ENCODE assay signal across 16 mouse cellular contexts in genomic region chr11:96277151-96278044, GRCm38 (mm10). TPM values are rescaled to one million over a fixed set of nuclear protein-coding genes. Genes with fewer than 3 reads are reported as not detected.
A peak's percentile ranks its signal among the peaks of the same experiment; 100 is the strongest.
DNase-seq lines count a peak whose midpoint lies in the region; ATAC-seq and TF ChIP-seq lines count a peak whose summit lies in the region.
"Had no signal": no experiment of that assay in that cellular context is flagged by ENCODE, and none has a peak within 500 bp of the region (broad histone marks: within the 10 kb centered on the region; RNA-seq: fewer than 3 reads in every experiment).

No protein-coding gene starts in this region.

- no peak overlapping the region for H3K27ac ChIP-seq in gastrocnemius, adult 2 months
- no peak overlapping the region for H3K27ac ChIP-seq in intestine, embryonic 14.5 days (ENCODE audit: low read depth)
- H3K27ac ChIP-seq in limb, embryonic 15.5 days: no peak overlapping the region
- H3K27ac ChIP-seq in liver, embryonic 11.5 days (ENCODE audit: low read depth, low read length): no peak overlapping the region
- H3K27ac ChIP-seq: embryonic facial prominence, embryonic 15.5 days; forebrain, embryonic 15.5 days; heart, embryonic 15.5 days; midbrain, embryonic 12.5 days had no signal

- no peak for TF ChIP-seq CTCF in gastrocnemius, adult 2 months (IDR thresholded peaks at IDR 0.05)

- no peak for ATAC-seq in intestine, embryonic 14.5 days (replicated peaks; ENCODE audit: low FRiP score, low TSS enrichment, low read depth)
- ATAC-seq in limb, embryonic 15.5 days (ENCODE audit: insufficient number of reproducible peaks, low FRiP score, low TSS enrichment, low read depth): no peak
- ATAC-seq in liver, embryonic 11.5 days (replicated peaks; ENCODE audit: low FRiP score): no peak
- no peak for ATAC-seq in frontal cortex, adult (ENCODE audit: low TSS enrichment)
- ATAC-seq: forebrain, embryonic 15.5 days had no signal

- peaks cover 7% of the 10 kb centered on the region; the same call in 1 of the 2 replicates for H3K4me1 ChIP-seq in intestine, embryonic 14.5 days (replicated peaks; ENCODE audit: control insufficient read depth, insufficient read depth, low read length)
- peaks cover 2% of the 10 kb centered on the region for H3K4me1 ChIP-seq in limb, embryonic 15.5 days
- no peaks in the 10 kb centered on the region for H3K4me1 ChIP-seq in liver, embryonic 11.5 days (replicated peaks; ENCODE audit: control insufficient read depth, insufficient read depth, low read length)

- H3K36me3 ChIP-seq in intestine, embryonic 14.5 days (ENCODE audit: control insufficient read depth, insufficient read depth, low read length): no peaks in the 10 kb centered on the region
- no peaks in the 10 kb centered on the region for H3K36me3 ChIP-seq in limb, embryonic 15.5 days
- no peaks in the 10 kb centered on the region for H3K36me3 ChIP-seq in liver, embryonic 11.5 days (ENCODE audit: control insufficient read depth, insufficient read depth, low read length)
- H3K36me3 ChIP-seq: embryonic facial prominence, embryonic 15.5 days; forebrain, embryonic 15.5 days; heart, embryonic 15.5 days; midbrain, embryonic 12.5 days had no signal

- no peaks in the 10 kb centered on the region for H3K9me3 ChIP-seq in intestine, embryonic 14.5 days (ENCODE audit: control insufficient read depth, low read length)
- H3K9me3 ChIP-seq in limb, embryonic 15.5 days: no peaks in the 10 kb centered on the region
- no peaks in the 10 kb centered on the region for H3K9me3 ChIP-seq in liver, embryonic 11.5 days (ENCODE audit: control insufficient read depth, low read length)
- H3K9me3 ChIP-seq: embryonic facial prominence, embryonic 15.5 days; forebrain, embryonic 15.5 days; heart, embryonic 15.5 days; midbrain, embryonic 12.5 days had no signal

- intact Hi-C loops in gastrocnemius, adult 2 months (cut with DNase I): loop anchor here (1.0 to 2.0 kb wide), 3 partner anchors 259 to 343 kb away; no protein-coding TSS in a partner anchor

- H3K9ac ChIP-seq in intestine, embryonic 14.5 days (ENCODE audit: low read length): 0 out of 2 replicates have a peak overlapping the region, but pooled peaks have one; percentile 20
- H3K9ac ChIP-seq in limb, embryonic 15.5 days: no peak overlapping the region
- no peak overlapping the region for H3K9ac ChIP-seq in liver, embryonic 11.5 days (ENCODE audit: low read depth, low read length)
- H3K9ac ChIP-seq: embryonic facial prominence, embryonic 15.5 days; forebrain, embryonic 15.5 days; heart, embryonic 15.5 days; midbrain, embryonic 12.5 days had no signal

- peaks cover 86% of the 10 kb centered on the region for H3K27me3 ChIP-seq in intestine, embryonic 14.5 days (replicated peaks; ENCODE audit: control insufficient read depth, insufficient read depth, low read length)
- peaks cover 99% of the 10 kb centered on the region for H3K27me3 ChIP-seq in limb, embryonic 15.5 days
- H3K27me3 ChIP-seq in liver, embryonic 11.5 days (replicated peaks; ENCODE audit: control insufficient read depth, insufficient read depth, low read length): peaks cover 100% of the 10 kb centered on the region

- DNase-seq in gastrocnemius, adult 2 months: no peak
- DNase-seq in gastrocnemius, adult 18-20 months (ENCODE audit: low spot score): no peak
- peak; percentile 71 for DNase-seq in adrenal gland, postnatal 14 days
- no peak for DNase-seq in intestine, embryonic 14.5 days (ENCODE audit: low spot score)
- DNase-seq in liver, embryonic 11.5 days (ENCODE audit: low spot score): no peak
- no peak for DNase-seq in right cerebral cortex, postnatal 10 days (ENCODE audit: low spot score in 2 of 2)
- DNase-seq: gastrocnemius, postnatal 25 days had no signal

- peak overlapping the region; percentile 36 for H3K4me2 ChIP-seq in intestine, embryonic 14.5 days (ENCODE audit: low read length)
- 0 out of 2 replicates have a peak overlapping the region, but pooled peaks have one; percentile 6 for H3K4me2 ChIP-seq in limb, embryonic 15.5 days
- no peak overlapping the region for H3K4me2 ChIP-seq in liver, embryonic 11.5 days
- H3K4me2 ChIP-seq: embryonic facial prominence, embryonic 15.5 days; forebrain, embryonic 15.5 days; heart, embryonic 15.5 days; midbrain, embryonic 12.5 days had no signal

- H3K4me3 ChIP-seq in gastrocnemius, adult 2 months: peak overlapping the region; percentile 10
- no peak overlapping the region for H3K4me3 ChIP-seq in intestine, embryonic 14.5 days (ENCODE audit: low read depth, low read length)
- H3K4me3 ChIP-seq in limb, embryonic 15.5 days: no peak overlapping the region
- no peak overlapping the region for H3K4me3 ChIP-seq in liver, embryonic 11.5 days (ENCODE audit: low read depth, low read length)
- H3K4me3 ChIP-seq: embryonic facial prominence, embryonic 15.5 days; forebrain, embryonic 15.5 days; heart, embryonic 15.5 days; midbrain, embryonic 12.5 days had no signal

- 7% methylated on average over 35 of the region's 35 CpGs for WGBS in intestine, embryonic 14.5 days
- 2% methylated on average over 35 of the region's 35 CpGs for WGBS in limb, embryonic 15.5 days
- 2% methylated on average over 35 of the region's 35 CpGs for WGBS in liver, embryonic 11.5 days

RNA-seq across cellular contexts. Expression of gene Hoxb8, which starts 4.3 kb away (rescaled TPM):
- total RNA-seq in gastrocnemius, adult 2 months (2021): under 1 TPM; 0.14 to 0.23 TPM
- total RNA-seq in gastrocnemius, adult 18-20 months (2021): under 1 TPM in 1 of 2 experiments, not detected in 1; 0.09 TPM
- 56.7 and 59.4 TPM in 2 replicates for total RNA-seq in adrenal gland, postnatal 14 days (2021)
- 1.5 and 1.7 TPM in 2 replicates for polyA plus RNA-seq in intestine, embryonic 14.5 days (2014; fragmentation: Nextera tagmentation; extraction: Ambion mirVana)
- polyA plus RNA-seq in limb, embryonic 15.5 days (2015; fragmentation: Nextera tagmentation; extraction: Ambion mirVana): 0.36 and 0.37 TPM in 2 replicates
- 0.43 and 0.62 TPM in 2 replicates for polyA plus RNA-seq in liver, embryonic 11.5 days (2014; fragmentation: Nextera tagmentation; extraction: Ambion mirVana)
- total RNA-seq: layer of hippocampus, adult 18-20 months; left cerebral cortex, postnatal 36 days had no signal
- polyA plus RNA-seq: embryonic facial prominence, embryonic 15.5 days; forebrain, embryonic 15.5 days; heart, embryonic 15.5 days; midbrain, embryonic 12.5 days had no signal

RNA-seq across cellular contexts. Expression of gene Hoxb9, which starts 6.1 kb away (rescaled TPM):
- under 1 TPM in 1 of 2 experiments, not detected in 1; 0.14 TPM for total RNA-seq in gastrocnemius, adult 2 months (2021)
- under 1 TPM; 0.09 TPM for total RNA-seq in gastrocnemius, adult 18-20 months (2021)
- 99.3 and 156 TPM in 2 replicates for total RNA-seq in adrenal gland, postnatal 14 days (2021)
- 1.0 and 1.1 TPM in 2 replicates for polyA plus RNA-seq in intestine, embryonic 14.5 days (2014; fragmentation: Nextera tagmentation; extraction: Ambion mirVana)
- polyA plus RNA-seq in limb, embryonic 15.5 days (2015; fragmentation: Nextera tagmentation; extraction: Ambion mirVana): 0.98 and 1.4 TPM in 2 replicates
- polyA plus RNA-seq in liver, embryonic 11.5 days (2014; fragmentation: Nextera tagmentation; extraction: Ambion mirVana): 0.26 and 0.49 TPM in 2 replicates
- total RNA-seq: layer of hippocampus, adult 18-20 months; left cerebral cortex, postnatal 36 days had no signal
- polyA plus RNA-seq: embryonic facial prominence, embryonic 15.5 days; forebrain, embryonic 15.5 days; midbrain, embryonic 12.5 days had no signal

RNA-seq across cellular contexts. Expression of gene Hoxb7, which starts 9.0 kb away (rescaled TPM):
- under 1 TPM; 0.47 to 0.56 TPM for total RNA-seq in gastrocnemius, adult 2 months (2021)
- total RNA-seq in gastrocnemius, adult 18-20 months (2021): under 1 TPM; 0.41 to 0.81 TPM
- 34.3 and 37.8 TPM in 2 replicates for total RNA-seq in adrenal gland, postnatal 14 days (2021)
- polyA plus RNA-seq in intestine, embryonic 14.5 days (2014; fragmentation: Nextera tagmentation; extraction: Ambion mirVana): 11.7 and 13.2 TPM in 2 replicates
- 3.3 and 4.2 TPM in 2 replicates for polyA plus RNA-seq in limb, embryonic 15.5 days (2015; fragmentation: Nextera tagmentation; extraction: Ambion mirVana)
- polyA plus RNA-seq in liver, embryonic 11.5 days (2014; fragmentation: Nextera tagmentation; extraction: Ambion mirVana): 1.6 and 2.0 TPM in 2 replicates
- total RNA-seq: layer of hippocampus, adult 18-20 months; left cerebral cortex, postnatal 36 days had no signal
- polyA plus RNA-seq: embryonic facial prominence, embryonic 15.5 days; forebrain, embryonic 15.5 days; midbrain, embryonic 12.5 days; testis, adult 2 months had no signal

RNA-seq across cellular contexts. Expression of gene Hoxb6, which starts 14.9 kb away (rescaled TPM):
- total RNA-seq in gastrocnemius, adult 2 months (2021): under 1 TPM; 0.56 to 0.64 TPM
- under 1 TPM; 0.38 to 0.39 TPM for total RNA-seq in gastrocnemius, adult 18-20 months (2021)
- 35.7 and 39.8 TPM in 2 replicates for total RNA-seq in adrenal gland, postnatal 14 days (2021)
- 18.1 and 24.1 TPM in 2 replicates for polyA plus RNA-seq in intestine, embryonic 14.5 days (2014; fragmentation: Nextera tagmentation; extraction: Ambion mirVana)
- polyA plus RNA-seq in limb, embryonic 15.5 days (2015; fragmentation: Nextera tagmentation; extraction: Ambion mirVana): 0.31 and 0.55 TPM in 2 replicates
- 1.9 and 2.4 TPM in 2 replicates for polyA plus RNA-seq in liver, embryonic 11.5 days (2014; fragmentation: Nextera tagmentation; extraction: Ambion mirVana)
- total RNA-seq: layer of hippocampus, adult 18-20 months; left cerebral cortex, postnatal 36 days had no signal
- polyA plus RNA-seq: embryonic facial prominence, embryonic 15.5 days; forebrain, embryonic 15.5 days; midbrain, embryonic 12.5 days had no signal

RNA-seq across cellular contexts. Expression of gene Hoxb5, which starts 25.7 kb away (rescaled TPM):
- under 1 TPM; 0.26 to 0.28 TPM for total RNA-seq in gastrocnemius, adult 2 months (2021)
- under 1 TPM; 0.09 to 0.14 TPM for total RNA-seq in gastrocnemius, adult 18-20 months (2021)
- 17.1 and 18.7 TPM in 2 replicates for total RNA-seq in adrenal gland, postnatal 14 days (2021)
- polyA plus RNA-seq in intestine, embryonic 14.5 days (2014; fragmentation: Nextera tagmentation; extraction: Ambion mirVana): 49.6 and 51.6 TPM in 2 replicates
- polyA plus RNA-seq in limb, embryonic 15.5 days (2015; fragmentation: Nextera tagmentation; extraction: Ambion mirVana): 0.60 and 0.73 TPM in 2 replicates
- polyA plus RNA-seq in liver, embryonic 11.5 days (2014; fragmentation: Nextera tagmentation; extraction: Ambion mirVana): 3.7 and 4.5 TPM in 2 replicates
- total RNA-seq: layer of hippocampus, adult 18-20 months; left cerebral cortex, postnatal 36 days had no signal
- polyA plus RNA-seq: embryonic facial prominence, embryonic 15.5 days; forebrain, embryonic 15.5 days; midbrain, embryonic 12.5 days had no signal

Comparison
In these comparisons a context has a peak if more than half of its experiments do, and no peak if none do; other contexts are left out.
1. RNA of gene Hoxb8, which starts 4.3 kb away (total RNA-seq): 56.7 to 59.4 TPM in adrenal gland, postnatal 14 days; 0.14 to 0.23 TPM in gastrocnemius, adult 2 months and 0.09 TPM in gastrocnemius, adult 18-20 months; every median in the first group is over 10 times any median in the second.
2. RNA of gene Hoxb9, which starts 6.1 kb away (total RNA-seq): 99.3 to 156 TPM in adrenal gland, postnatal 14 days; 0.14 TPM in gastrocnemius, adult 2 months and 0.09 TPM in gastrocnemius, adult 18-20 months; every median in the first group is over 10 times any median in the second.
3. RNA of gene Hoxb7, which starts 9.0 kb away (total RNA-seq): 34.3 to 37.8 TPM in adrenal gland, postnatal 14 days; 0.41 to 0.81 TPM in gastrocnemius, adult 18-20 months and 0.47 to 0.56 TPM in gastrocnemius, adult 2 months; every median in the first group is over 10 times any median in the second.